Mouse (Mus musculus): ENCODE data around the gene Gm20817. TPM values are rescaled to one million over a fixed set of nuclear protein-coding genes. Genes with fewer than 3 reads are reported as not detected.

Gm20817 gene
- polyA plus RNA-seq (2014; fragmentation: Illumina TruSeq; extraction: RNeasy Lipid Tissue Mini Kit (QIAGEN cat#74804); ENCODE audit: low read depth, low replicate concordance) = not detected

GRCm38 (mm10) chrY:68832628-68833027 lies at the start of gene Gm20817:
Gm20817 (minus strand) TSS chrY:68832728.

Data from kidney, adult 10 weeks (tissue).